In the genomic region with DNA sequence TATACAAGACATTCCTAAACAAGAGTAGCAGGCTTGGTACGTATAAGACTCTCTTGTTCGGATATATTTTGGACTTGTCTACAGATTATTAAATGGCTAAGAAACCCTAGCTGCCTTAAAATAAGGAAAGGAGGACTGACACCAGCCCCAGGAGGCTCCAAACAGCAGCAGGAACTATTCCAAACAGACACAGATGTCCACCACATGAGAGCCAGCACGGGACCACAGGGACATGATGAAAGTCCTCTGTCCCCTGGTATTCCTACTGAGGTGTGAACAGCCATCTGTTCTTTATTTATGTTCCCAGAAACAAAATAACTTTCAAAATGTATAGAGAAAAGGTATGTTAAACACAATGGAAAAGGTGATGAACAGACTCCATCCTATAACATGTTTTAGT, we compare ENCODE assay signal across 27 mouse cellular contexts. TPM values are rescaled to one million over a fixed set of nuclear protein-coding genes. Genes with fewer than 3 reads are reported as not detected.
DNase-seq lines count a peak whose midpoint lies in the region; ATAC-seq and TF ChIP-seq lines count a peak whose summit lies in the region.
"Had no signal": no experiment of that assay in that cellular context is flagged by ENCODE, and none has a peak within 500 bp of the region (broad histone marks: within the 10 kb centered on the region; RNA-seq: fewer than 3 reads in every experiment).

No protein-coding gene starts in this region.

- TF ChIP-seq CTCF in hindbrain, postnatal 0 days (IDR thresholded peaks at IDR 0.05; ENCODE audit: low read depth): no peak

- H3K4me3 ChIP-seq in hindbrain, postnatal 0 days (ENCODE audit: low read length): no peak overlapping the region
- no peak overlapping the region for H3K4me3 ChIP-seq in hindbrain, embryonic 16.5 days (ENCODE audit: low read length)
- no peak overlapping the region for H3K4me3 ChIP-seq in intestine, embryonic 16.5 days (ENCODE audit: low read length)
- H3K4me3 ChIP-seq: embryonic facial prominence, embryonic 12.5 days; gastrocnemius, adult 2 months; hindbrain, embryonic 12.5 days; limb, embryonic 13.5 days; lung, embryonic 15.5 days; midbrain, embryonic 13.5 days; stomach, embryonic 15.5 days had no signal

- ATAC-seq in hindbrain, postnatal 0 days: no peak
- no peak for ATAC-seq in hindbrain, embryonic 16.5 days
- no peak for ATAC-seq in intestine, embryonic 16.5 days
- ATAC-seq: forebrain, embryonic 14.5 days; midbrain, embryonic 13.5 days had no signal

- H3K9ac ChIP-seq in hindbrain, postnatal 0 days (replicated peaks; ENCODE audit: low read length): no peak overlapping the region
- no peak overlapping the region for H3K9ac ChIP-seq in hindbrain, embryonic 16.5 days (ENCODE audit: low read depth, low read length)
- H3K9ac ChIP-seq in intestine, embryonic 16.5 days (ENCODE audit: low read depth, low read length): no peak overlapping the region
- H3K9ac ChIP-seq: embryonic facial prominence, embryonic 12.5 days; hindbrain, embryonic 12.5 days; limb, embryonic 13.5 days; lung, embryonic 15.5 days; midbrain, embryonic 13.5 days; stomach, embryonic 15.5 days had no signal

- no peak overlapping the region for H3K4me2 ChIP-seq in hindbrain, postnatal 0 days (ENCODE audit: low read depth, low read length)
- no peak overlapping the region for H3K4me2 ChIP-seq in hindbrain, embryonic 16.5 days (ENCODE audit: low read length)
- no peak overlapping the region for H3K4me2 ChIP-seq in intestine, embryonic 16.5 days (ENCODE audit: low read depth, low read length)
- H3K4me2 ChIP-seq: embryonic facial prominence, embryonic 12.5 days; heart, embryonic 11.5 days; hindbrain, embryonic 12.5 days; limb, embryonic 13.5 days; liver, embryonic 11.5 days; lung, embryonic 15.5 days; midbrain, embryonic 13.5 days; stomach, embryonic 15.5 days had no signal

- H3K27ac ChIP-seq in hindbrain, postnatal 0 days: no peak overlapping the region
- no peak overlapping the region for H3K27ac ChIP-seq in hindbrain, embryonic 16.5 days (ENCODE audit: low read depth, low read length)
- H3K27ac ChIP-seq in intestine, embryonic 16.5 days (ENCODE audit: low read length): no peak overlapping the region
- H3K27ac ChIP-seq: embryonic facial prominence, embryonic 12.5 days; gastrocnemius, adult 2 months; hindbrain, embryonic 12.5 days; limb, embryonic 13.5 days; lung, embryonic 15.5 days; midbrain, embryonic 13.5 days; stomach, embryonic 15.5 days had no signal

- WGBS in hindbrain, postnatal 0 days: 57% methylated on average over 3 of the region's 3 CpGs
- 69% methylated on average over 3 of the region's 3 CpGs for WGBS in hindbrain, embryonic 16.5 days
- 63% methylated on average over 3 of the region's 3 CpGs for WGBS in intestine, embryonic 16.5 days

- no peaks in the 10 kb centered on the region for H3K27me3 ChIP-seq in hindbrain, postnatal 0 days (ENCODE audit: insufficient read depth, low read length)
- H3K27me3 ChIP-seq in hindbrain, embryonic 16.5 days (replicated peaks; ENCODE audit: control insufficient read depth, insufficient read depth, low read length): no peaks in the 10 kb centered on the region
- no peaks in the 10 kb centered on the region for H3K27me3 ChIP-seq in intestine, embryonic 16.5 days (replicated peaks; ENCODE audit: control insufficient read depth, insufficient read depth, low read length)
- H3K27me3 ChIP-seq: embryonic facial prominence, embryonic 12.5 days; hindbrain, embryonic 12.5 days; limb, embryonic 13.5 days; lung, embryonic 15.5 days; midbrain, embryonic 13.5 days; stomach, embryonic 15.5 days had no signal

- H3K36me3 ChIP-seq in hindbrain, postnatal 0 days (ENCODE audit: insufficient read depth, low read length): no peaks in the 10 kb centered on the region
- no peaks in the 10 kb centered on the region for H3K36me3 ChIP-seq in hindbrain, embryonic 16.5 days (ENCODE audit: control insufficient read depth, insufficient read depth, low read length)
- no peaks in the 10 kb centered on the region for H3K36me3 ChIP-seq in intestine, embryonic 16.5 days (ENCODE audit: control insufficient read depth, insufficient read depth, low read length)
- H3K36me3 ChIP-seq: embryonic facial prominence, embryonic 12.5 days; G1E; hindbrain, embryonic 12.5 days; limb, embryonic 13.5 days; lung, embryonic 15.5 days; midbrain, embryonic 13.5 days; stomach, embryonic 15.5 days had no signal

- peak; percentile 5 for DNase-seq in cerebellum, adult 11-12 months
- no peak for DNase-seq in cerebellum, adult 11 months
- peak; percentile 16 for DNase-seq in hindbrain, postnatal 0 days (ENCODE audit: low spot score)
- DNase-seq in embryo, embryonic 11 days: peak; percentile 28
- no peak for DNase-seq in urinary bladder, postnatal 4 days (ENCODE audit: low spot score in 2 of 2)
- DNase-seq: adrenal gland, postnatal 10 days; gastrocnemius, adult 2 months; gastrocnemius, postnatal 36 days; heart, adult 18-20 months; heart, postnatal 36 days; kidney, adult 11 months; kidney, postnatal 14 days; lung, postnatal 36 days; right cerebral cortex, postnatal 25 days; thymus, postnatal 14 days had no signal

- no peaks in the 10 kb centered on the region for H3K9me3 ChIP-seq in hindbrain, postnatal 0 days (ENCODE audit: low read length)
- no peaks in the 10 kb centered on the region for H3K9me3 ChIP-seq in hindbrain, embryonic 16.5 days (ENCODE audit: control insufficient read depth, low read length)
- H3K9me3 ChIP-seq in intestine, embryonic 16.5 days (ENCODE audit: control insufficient read depth, low read length): no peaks in the 10 kb centered on the region
- H3K9me3 ChIP-seq: embryonic facial prominence, embryonic 12.5 days; G1E; hindbrain, embryonic 12.5 days; limb, embryonic 13.5 days; lung, embryonic 15.5 days; midbrain, embryonic 13.5 days; stomach, embryonic 15.5 days had no signal

- H3K4me1 ChIP-seq in hindbrain, postnatal 0 days (ENCODE audit: insufficient read depth, low read length): no peaks in the 10 kb centered on the region
- no peaks in the 10 kb centered on the region for H3K4me1 ChIP-seq in hindbrain, embryonic 16.5 days (ENCODE audit: control insufficient read depth, insufficient read depth, low read depth, low read length)
- no peaks in the 10 kb centered on the region for H3K4me1 ChIP-seq in intestine, embryonic 16.5 days (ENCODE audit: control insufficient read depth, insufficient read depth, low read length)
- H3K4me1 ChIP-seq: hindbrain, embryonic 12.5 days; limb, embryonic 13.5 days; midbrain, embryonic 13.5 days; stomach, embryonic 15.5 days had no signal

RNA-seq across cellular contexts. Expression of gene Tmem167, which starts 58.0 kb away (rescaled TPM):
- total RNA-seq in hindbrain, postnatal 0 days (2014; rRNA removed): 24.7 and 27.3 TPM in 2 replicates
- polyA plus RNA-seq in hindbrain, postnatal 0 days (2015; fragmentation: Nextera tagmentation; extraction: Ambion mirVana): 35.3 and 35.9 TPM in 2 replicates
- 40.9 and 42.7 TPM in 2 replicates for polyA plus RNA-seq in hindbrain, embryonic 16.5 days (2015; fragmentation: Nextera tagmentation; extraction: Ambion mirVana)
- 46.4 and 47.9 TPM in 2 replicates for polyA plus RNA-seq in intestine, embryonic 16.5 days (2015; fragmentation: Nextera tagmentation; extraction: Ambion mirVana)

RNA-seq across cellular contexts. Expression of gene Xrcc4, which starts 58.5 kb away (rescaled TPM):
- 6.4 and 8.1 TPM in 2 replicates for total RNA-seq in hindbrain, postnatal 0 days (2014; rRNA removed)
- polyA plus RNA-seq in hindbrain, postnatal 0 days (2015; fragmentation: Nextera tagmentation; extraction: Ambion mirVana): 17.4 and 20.2 TPM in 2 replicates
- polyA plus RNA-seq in hindbrain, embryonic 16.5 days (2015; fragmentation: Nextera tagmentation; extraction: Ambion mirVana): 16.5 and 18.6 TPM in 2 replicates
- 12.5 and 13.9 TPM in 2 replicates for polyA plus RNA-seq in intestine, embryonic 16.5 days (2015; fragmentation: Nextera tagmentation; extraction: Ambion mirVana)

Comparison
In these comparisons a context has a peak if more than half of its experiments do, and no peak if none do; other contexts are left out.
1. DNase-seq: peak in cerebellum, adult 11-12 months (single experiment), hindbrain, postnatal 0 days (single experiment) and embryo, embryonic 11 days (single experiment); none in cerebellum, adult 11 months (single experiment) and urinary bladder, postnatal 4 days (0 of 2).